Mouse (Mus musculus) liver, postnatal 0 days (tissue): Measurements from ENCODE around the gene Lyl1. TPM values are rescaled to one million over a fixed set of nuclear protein-coding genes. Genes with fewer than 3 reads are reported as not detected.
A peak's percentile ranks its signal among the peaks of the same experiment; 100 is the strongest.

ENCODE experiments used
- ATAC-seq: fragments of 200-750 bp; cut with Nextera tagmentation; 2 replicates; pipeline ENCODE4 v1.8.0; 2017; ENCODE audit warnings: mild to moderate bottlenecking, moderate library complexity
- DNase-seq: peaks from one replicate; pipeline ENCODE4 v3.0.0-alpha.2; 2016
- H3K27ac ChIP-seq: fragments of 300-500 bp; sonication (generic); 2 replicates; pipeline ENCODE4 v1.5.1; 2014; ENCODE audit warnings: antibody characterized with exemption, moderate library complexity, mild to moderate bottlenecking, low read depth
- H3K27me3 ChIP-seq: fragments of 300-500 bp; sonication (generic); 2 replicates; pipeline ENCODE4 v1.6.1; 2014; ENCODE audit warnings: low read length, control low read depth, mixed read lengths; ENCODE audit not compliant: insufficient read depth
- H3K36me3 ChIP-seq: fragments of 300-500 bp; sonication (generic); replicated peaks from 2 replicates; pipeline ENCODE4 v1.6.1; 2014; ENCODE audit warnings: mild to moderate bottlenecking, control low read depth, low read length, moderate library complexity, mixed read lengths; ENCODE audit not compliant: insufficient read depth
- H3K4me1 ChIP-seq: fragments of 300-500 bp; sonication (generic); 2 replicates; pipeline ENCODE4 v1.6.1; 2014; ENCODE audit warnings: antibody characterized with exemption, mild to moderate bottlenecking, control low read depth; ENCODE audit not compliant: insufficient read depth
- H3K4me2 ChIP-seq: fragments of 300-500 bp; sonication (generic); 2 replicates; pipeline ENCODE4 v1.6.1; 2014; ENCODE audit warnings: low read depth, mild to moderate bottlenecking, low read length, moderate library complexity, mixed read lengths
- H3K4me3 ChIP-seq: fragments of 300-500 bp; sonication (generic); 2 replicates; pipeline ENCODE4 v1.5.1; 2014; ENCODE audit warnings: low read depth, low read length
- H3K9ac ChIP-seq: fragments of 300-500 bp; sonication (generic); replicated peaks from 2 replicates; pipeline ENCODE4 v1.6.1; 2014; ENCODE audit warnings: mild to moderate bottlenecking, moderate library complexity
- H3K9me3 ChIP-seq: fragments of 300-500 bp; sonication (generic); 2 replicates; pipeline ENCODE4 v1.6.1; 2016; ENCODE audit warnings: mild to moderate bottlenecking, control low read depth, low read length, mixed read lengths
- CTCF ChIP-seq: sonication (generic); IDR thresholded peaks from 2 replicates; pipeline ENCODE4 v1.5.1; 2016; ENCODE audit warnings: antibody characterized with exemption, low read depth
- EP300 ChIP-seq: IDR thresholded peaks from 2 replicates; pipeline ENCODE4 v1.6.1; 2016; ENCODE audit warnings: antibody characterized with exemption, low read depth, mild to moderate bottlenecking
- WGBS: fragments of 180-500 bp; shearing (Covaris S2); extraction: QIAGEN DNeasy Blood & Tissue Kit; methylation state at CpG from one replicate; pipeline ENCODE4 v1.1.7; 2014; ENCODE audit not compliant: insufficient replicate concordance; 5-methylcytosine and 5-hydroxymethylcytosine counted together
- polyA plus RNA-seq: library from polyadenylated mRNA; unstranded; fragments of >200 nt; fragmentation: Nextera tagmentation; extraction: Ambion mirVana; gene quantifications from 2 replicates; pipeline ENCODE4 v1.2.1, GENCODE M21; 2015

The Lyl1 gene
- polyA plus RNA-seq, 1 experiment from 2014 or later = 25.7 TPM

- no peaks in the 10 kb centered on the region for H3K27me3 ChIP-seq
- H3K4me2 ChIP-seq = peak overlapping the region; percentile 75
- 51% methylated on average over 10 of the region's 10 CpGs for WGBS
- peak overlapping the region; percentile 56 for H3K9ac ChIP-seq
- ATAC-seq (peak; percentile 4; the same call in 1 of the 2 replicates), DNase-seq (no peak)
- H3K27ac ChIP-seq = peak overlapping the region; percentile 87
- peaks cover 7% of the 10 kb centered on the region for H3K36me3 ChIP-seq
- TF ChIP-seq EP300 = no peak
- no peak for TF ChIP-seq CTCF
- H3K9me3 ChIP-seq = no peaks in the 10 kb centered on the region
- no peak overlapping the region for H3K4me3 ChIP-seq
- H3K4me1 ChIP-seq = peaks cover 80% of the 10 kb centered on the region
These were observed 24.1 kb downstream of the Lyl1 start for GRCm38 (mm10) chr8:84725246-84725940.

GRCm38 (mm10) chr8:84725941-84726259 lies 24.6 kb downstream of the Lyl1 start:
- TF ChIP-seq CTCF (peak; percentile 81), EP300 (no peak)
- peak overlapping the region; percentile 87 for H3K27ac ChIP-seq
- peaks cover 83% of the 10 kb centered on the region for H3K4me1 ChIP-seq
- peak; percentile 32 for ATAC-seq
- no peaks in the 10 kb centered on the region for H3K27me3 ChIP-seq
- no peaks in the 10 kb centered on the region for H3K9me3 ChIP-seq
- peak overlapping the region; percentile 56 for H3K9ac ChIP-seq
- peak overlapping the region; percentile 75 for H3K4me2 ChIP-seq
- no peak overlapping the region for H3K4me3 ChIP-seq
- peaks cover 7% of the 10 kb centered on the region; the same call in 1 of the 2 replicates for H3K36me3 ChIP-seq
- WGBS = 18% methylated on average over 3 of the region's 3 CpGs
- DNase-seq = peak; percentile 58

- Histone ChIP-seq H3K4me3 (no peak overlapping the region), H3K9ac (no peak overlapping the region), H3K4me1 (peaks cover 74% of the 10 kb centered on the region), H3K4me2 (no peak overlapping the region), H3K36me3 (peaks cover 7% of the 10 kb centered on the region; the same call in 1 of the 2 replicates), H3K27ac (peak overlapping the region; percentile 88; the same call in 1 of the 2 replicates), H3K27me3 (no peaks in the 10 kb centered on the region), H3K9me3 (no peaks in the 10 kb centered on the region)
- ATAC-seq (no peak), DNase-seq (no peak)
- 69% methylated on average over 3 of the region's 3 CpGs for WGBS
- TF ChIP-seq EP300 (no peak), CTCF (no peak)
These were observed 27.2 kb downstream of the Lyl1 start for GRCm38 (mm10) chr8:84728474-84728873.

GRCm38 (mm10) chr8:84729921-84730362 lies 28.7 kb downstream of the Lyl1 start:
- 82% methylated on average over 16 of the region's 16 CpGs for WGBS
- Histone ChIP-seq H3K36me3 (peaks cover 7% of the 10 kb centered on the region; the same call in 1 of the 2 replicates), H3K9ac (peak overlapping the region; percentile 63), H3K4me2 (peak overlapping the region; percentile 69), H3K4me1 (peaks cover 60% of the 10 kb centered on the region), H3K27ac (peak overlapping the region; percentile 88), H3K27me3 (no peaks in the 10 kb centered on the region), H3K9me3 (no peaks in the 10 kb centered on the region), H3K4me3 (no peak overlapping the region)
- TF ChIP-seq CTCF = no peak
- TF ChIP-seq EP300 = no peak
- DNase-seq (no peak), ATAC-seq (no peak)

GRCm38 (mm10) chr8:84730541-84731370 lies 29.5 kb downstream of the Lyl1 start:
- Histone ChIP-seq H3K9ac (peak overlapping the region; percentile 63), H3K9me3 (no peaks in the 10 kb centered on the region), H3K4me1 (peaks cover 52% of the 10 kb centered on the region), H3K4me3 (no peak overlapping the region; the same call in 1 of the 2 replicates), H3K4me2 (peak overlapping the region; percentile 69), H3K36me3 (peaks cover 7% of the 10 kb centered on the region; the same call in 1 of the 2 replicates), H3K27ac (peak overlapping the region; percentile 88), H3K27me3 (no peaks in the 10 kb centered on the region)
- DNase-seq = peak; percentile 86
- ATAC-seq = peak; percentile 90
- TF ChIP-seq CTCF (no peak), EP300 (peak; percentile 99)
- 29% methylated on average over 9 of the region's 9 CpGs for WGBS
